Mouse (Mus musculus): Measurements from ENCODE around the gene Tbce. TPM values are rescaled to one million over a fixed set of nuclear protein-coding genes. Genes with fewer than 3 reads are reported as not detected.
"Not testable (repeated sequence)": the region's sequence is repeated elsewhere in the genome, so short reads cannot be mapped to it uniquely, and the experiment has no call there.

Gene Tbce
- polyA plus RNA-seq, 2 experiments = 54.7 to 116 TPM

DNA sequence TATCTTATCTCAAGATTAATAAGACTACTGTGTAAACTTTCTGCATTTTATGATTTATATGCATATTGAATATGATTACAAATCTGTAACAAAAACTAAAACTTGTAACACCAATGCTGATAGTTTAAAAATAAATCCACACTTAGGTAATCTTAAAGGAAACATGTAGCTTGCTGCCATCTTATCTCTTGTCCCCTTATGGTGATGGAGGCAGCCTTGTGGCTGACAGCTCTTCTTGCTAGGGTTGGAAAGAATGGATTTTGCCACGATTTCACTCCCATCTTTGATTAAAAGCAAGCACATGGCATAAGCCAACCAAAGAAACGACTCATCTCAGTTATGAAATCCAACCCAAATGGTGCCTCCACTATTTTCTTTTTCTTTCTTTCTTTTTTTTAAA lies 5.1 kb upstream of the Tbce start:
- Histone ChIP-seq H3K9ac (ENCODE audit: low read depth, low read length, severe bottlenecking) (no peak overlapping the region), H3K4me3 (replicated peaks; ENCODE audit: low read length) (no peak overlapping the region), H3K36me3 (ENCODE audit: control insufficient read depth, insufficient read depth, low read length) (peaks cover 16% of the 10 kb centered on the region), H3K4me1 (ENCODE audit: control insufficient read depth, insufficient read depth, low read length) (peaks cover 6% of the 10 kb centered on the region; the same call in 1 of the 2 replicates), H3K9me3 (ENCODE audit: control insufficient read depth, low read length) (no peaks in the 10 kb centered on the region), H3K27me3 (ENCODE audit: control insufficient read depth, insufficient read depth, low read length) (no peaks in the 10 kb centered on the region), H3K27ac (replicated peaks; ENCODE audit: low read depth, low read length) (no peak overlapping the region), H3K4me2 (replicated peaks; ENCODE audit: low read depth, low read length, severe bottlenecking) (no peak overlapping the region)
- DNase-seq (ENCODE audit: low spot score) (no peak), ATAC-seq (ENCODE audit: low FRiP score, low read depth) (no peak)
- WGBS = 68% methylated on average over 2 of the region's 2 CpGs
- TF ChIP-seq POLR2A (IDR thresholded peaks at IDR 0.05; ENCODE audit: borderline replicate concordance, extremely low read depth, insufficient read depth, insufficient read length) = no peak

DNA sequence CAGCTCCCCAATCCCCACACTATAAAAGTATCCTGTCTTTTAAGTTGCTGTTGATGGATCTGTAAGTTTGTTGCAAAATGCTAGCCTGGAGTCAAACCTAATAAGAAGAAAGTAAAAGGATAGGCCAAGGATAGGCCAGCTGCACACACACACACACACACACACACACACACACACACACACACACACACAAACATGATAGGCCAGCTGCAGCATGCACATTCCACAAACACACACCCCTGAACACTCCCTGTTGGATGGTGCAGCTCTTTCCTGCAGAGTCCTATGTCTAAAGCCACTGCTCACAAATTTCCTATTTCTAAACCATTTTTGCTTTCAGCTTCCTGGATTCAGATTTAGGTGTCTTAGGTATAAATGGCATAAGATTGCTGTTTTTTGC lies 4.4 kb upstream of the Tbce start:
- no peak overlapping the region for H3K9ac ChIP-seq (ENCODE audit: low read depth, low read length, severe bottlenecking)
- no peaks in the 10 kb centered on the region for H3K9me3 ChIP-seq (ENCODE audit: control insufficient read depth, low read length)
- no peak overlapping the region for H3K4me3 ChIP-seq (replicated peaks; ENCODE audit: low read length)
- H3K36me3 ChIP-seq (ENCODE audit: control insufficient read depth, insufficient read depth, low read length) = peaks cover 9% of the 10 kb centered on the region
- H3K4me1 ChIP-seq (ENCODE audit: control insufficient read depth, insufficient read depth, low read length) = peaks cover 6% of the 10 kb centered on the region; the same call in 1 of the 2 replicates
- H3K27ac ChIP-seq (replicated peaks; ENCODE audit: low read depth, low read length) = no peak overlapping the region
- ATAC-seq (ENCODE audit: low FRiP score, low read depth) (no peak), DNase-seq (ENCODE audit: low spot score) (no peak)
- no peak overlapping the region for H3K4me2 ChIP-seq (replicated peaks; ENCODE audit: low read depth, low read length, severe bottlenecking)
- H3K27me3 ChIP-seq (ENCODE audit: control insufficient read depth, insufficient read depth, low read length) = no peaks in the 10 kb centered on the region
- TF ChIP-seq POLR2A (IDR thresholded peaks at IDR 0.05; ENCODE audit: borderline replicate concordance, extremely low read depth, insufficient read depth, insufficient read length) = no peak

DNA sequence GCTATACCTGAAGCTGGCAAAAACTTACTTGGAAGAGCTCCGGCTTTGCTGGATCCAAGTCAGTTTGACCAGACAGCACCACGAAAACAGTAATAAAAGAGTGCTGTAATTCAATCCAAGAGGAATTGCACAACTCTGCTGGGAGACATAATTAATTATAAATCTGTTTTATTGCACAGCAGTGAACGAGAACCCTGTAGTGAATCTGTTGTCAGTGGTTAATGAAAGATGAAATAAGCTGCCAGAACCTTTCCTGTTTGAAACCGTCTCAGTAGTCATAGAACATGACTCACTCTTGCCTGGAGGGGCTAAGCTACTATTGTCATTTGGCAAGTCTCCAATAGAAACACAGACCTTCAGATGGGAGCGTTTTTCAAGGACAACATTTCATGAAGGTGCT lies 748 bp upstream of the Tbce start:
- no peaks in the 10 kb centered on the region for H3K27me3 ChIP-seq (ENCODE audit: control insufficient read depth, insufficient read depth, low read length)
- no peaks in the 10 kb centered on the region for H3K9me3 ChIP-seq (ENCODE audit: control insufficient read depth, low read length)
- H3K4me3 ChIP-seq (replicated peaks; ENCODE audit: low read length) = peak overlapping the region; percentile 65
- H3K4me1 ChIP-seq (ENCODE audit: control insufficient read depth, insufficient read depth, low read length) = peaks cover 11% of the 10 kb centered on the region
- peak overlapping the region; percentile 92 for H3K4me2 ChIP-seq (replicated peaks; ENCODE audit: low read depth, low read length, severe bottlenecking)
- H3K27ac ChIP-seq (replicated peaks; ENCODE audit: low read depth, low read length) = peak overlapping the region; percentile 97
- no peaks in the 10 kb centered on the region; the same call in 1 of the 2 replicates for H3K36me3 ChIP-seq (ENCODE audit: control insufficient read depth, insufficient read depth, low read length)
- ATAC-seq (ENCODE audit: low FRiP score, low read depth) (no peak), DNase-seq (ENCODE audit: low spot score) (peak; percentile 52)
- WGBS = 26% methylated on average over 5 of the region's 5 CpGs
- peak overlapping the region; percentile 81 for H3K9ac ChIP-seq (ENCODE audit: low read depth, low read length, severe bottlenecking)
- no peak for TF ChIP-seq POLR2A (IDR thresholded peaks at IDR 0.05; ENCODE audit: borderline replicate concordance, extremely low read depth, insufficient read depth, insufficient read length)

DNA sequence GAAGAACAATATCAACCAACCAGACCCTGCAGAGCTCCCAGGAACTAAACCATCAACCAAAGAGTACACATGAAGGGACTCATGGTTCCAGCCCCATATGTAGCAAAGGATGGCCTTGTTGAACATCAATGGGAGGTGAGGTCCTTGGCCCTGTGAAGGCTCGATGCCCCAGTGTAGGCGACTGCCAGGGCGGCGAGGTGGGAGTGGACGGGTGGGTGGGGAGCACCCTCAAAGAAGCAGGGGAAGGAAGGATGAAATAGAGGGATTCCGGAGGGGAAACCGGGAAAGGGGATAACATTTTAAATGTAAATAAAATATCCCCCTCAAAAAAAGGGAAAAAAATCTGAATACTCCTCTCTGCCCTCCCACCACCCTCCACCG lies 537 bp downstream of the Tbce start:
- H3K36me3 ChIP-seq (ENCODE audit: control insufficient read depth, insufficient read depth, low read length) = no peaks in the 10 kb centered on the region; the same call in 1 of the 2 replicates
- no peaks in the 10 kb centered on the region for H3K27me3 ChIP-seq (ENCODE audit: control insufficient read depth, insufficient read depth, low read length)
- peak overlapping the region; percentile 81 for H3K9ac ChIP-seq (ENCODE audit: low read depth, low read length, severe bottlenecking)
- H3K27ac ChIP-seq (replicated peaks; ENCODE audit: low read depth, low read length) = peak overlapping the region; percentile 97
- H3K9me3 ChIP-seq (ENCODE audit: control insufficient read depth, low read length) = no peaks in the 10 kb centered on the region
- peak overlapping the region; percentile 65 for H3K4me3 ChIP-seq (replicated peaks; ENCODE audit: low read length)
- WGBS = 3% methylated on average over 7 of the region's 8 CpGs
- no peak for DNase-seq (ENCODE audit: low spot score)
- peak; percentile 10; the same call in 1 of the 2 replicates for ATAC-seq (ENCODE audit: low FRiP score, low read depth)
- no peak for TF ChIP-seq POLR2A (IDR thresholded peaks at IDR 0.05; ENCODE audit: borderline replicate concordance, extremely low read depth, insufficient read depth, insufficient read length)
- H3K4me2 ChIP-seq (replicated peaks; ENCODE audit: low read depth, low read length, severe bottlenecking) = peak overlapping the region; percentile 92
- peaks cover 11% of the 10 kb centered on the region for H3K4me1 ChIP-seq (ENCODE audit: control insufficient read depth, insufficient read depth, low read length)

DNA sequence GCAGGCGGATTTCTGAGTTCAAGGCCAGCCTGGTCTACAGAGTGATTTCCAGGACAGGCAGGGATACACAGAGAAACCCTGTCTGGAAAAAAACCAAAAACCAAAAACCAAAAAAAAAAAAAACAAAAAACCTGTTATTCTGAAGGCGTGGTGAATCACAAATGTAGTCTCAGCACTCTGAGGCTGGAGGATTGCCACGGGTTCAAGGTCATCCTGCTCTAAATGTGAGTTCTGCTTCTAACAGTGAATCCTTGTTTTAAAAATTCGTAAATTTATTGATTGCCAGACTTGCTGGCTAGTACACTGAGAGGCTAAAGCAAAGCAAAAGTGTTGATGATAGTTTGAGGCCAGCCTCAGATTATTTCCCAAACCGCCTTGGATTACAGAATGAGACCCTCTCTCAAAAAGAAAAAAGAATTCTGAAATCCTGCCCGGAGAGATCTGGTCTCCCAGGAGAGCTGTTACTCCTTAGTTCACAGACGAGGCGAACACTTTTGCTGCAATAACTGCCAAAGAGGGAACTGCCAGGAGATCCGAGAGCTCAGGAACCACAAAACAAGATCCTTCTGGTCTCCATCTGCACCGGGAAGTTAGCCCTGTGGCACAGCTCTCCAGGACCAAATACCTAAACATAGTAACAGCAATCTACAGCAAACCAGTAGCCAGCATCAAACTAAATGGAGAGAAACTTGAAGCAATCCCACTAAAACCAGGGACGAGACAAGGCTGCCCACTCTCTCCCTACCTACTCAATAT lies 3.4 kb downstream of the Tbce start:
- DNase-seq (ENCODE audit: low spot score) = no peak
- no peak for TF ChIP-seq POLR2A (IDR thresholded peaks at IDR 0.05; ENCODE audit: borderline replicate concordance, extremely low read depth, insufficient read depth, insufficient read length)
- H3K4me3 ChIP-seq (replicated peaks; ENCODE audit: low read length) = no peak overlapping the region
- H3K9ac ChIP-seq (ENCODE audit: low read depth, low read length, severe bottlenecking) = no peak overlapping the region
- H3K36me3 ChIP-seq (ENCODE audit: control insufficient read depth, insufficient read depth, low read length) = no peaks in the 10 kb centered on the region; the same call in 1 of the 2 replicates
- H3K4me1 ChIP-seq (ENCODE audit: control insufficient read depth, insufficient read depth, low read length) = peaks cover 11% of the 10 kb centered on the region
- no peak for ATAC-seq (ENCODE audit: low FRiP score, low read depth)
- H3K4me2 ChIP-seq (replicated peaks; ENCODE audit: low read depth, low read length, severe bottlenecking) = no peak overlapping the region
- no peak overlapping the region for H3K27ac ChIP-seq (replicated peaks; ENCODE audit: low read depth, low read length)
- H3K27me3 ChIP-seq (ENCODE audit: control insufficient read depth, insufficient read depth, low read length) = no peaks in the 10 kb centered on the region
- no peaks in the 10 kb centered on the region for H3K9me3 ChIP-seq (ENCODE audit: control insufficient read depth, low read length)
- 88% methylated on average over 11 of the region's 11 CpGs for WGBS

DNA sequence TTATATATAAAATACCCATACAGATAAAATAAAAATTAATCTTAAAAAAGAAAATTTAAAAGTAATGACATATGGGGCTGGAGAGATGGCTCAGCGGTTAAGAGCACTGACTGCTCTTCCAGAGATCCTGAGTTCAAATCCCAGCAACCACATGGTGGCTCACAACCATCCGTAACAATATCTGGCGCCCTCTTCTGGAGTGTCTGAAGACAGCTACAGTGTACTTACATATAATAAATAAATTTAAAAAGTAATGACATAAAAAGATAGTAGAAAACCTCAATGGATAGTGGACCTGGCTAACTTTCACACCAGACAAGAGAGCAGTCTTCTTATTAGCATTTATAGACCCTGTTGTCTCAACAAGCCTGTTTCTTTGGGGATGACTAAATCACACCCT lies 4.1 kb downstream of the Tbce start:
- WGBS = 86% methylated on average over 3 of the region's 3 CpGs
- H3K27ac ChIP-seq (replicated peaks; ENCODE audit: low read depth, low read length); ATAC-seq (ENCODE audit: low FRiP score, low read depth); H3K4me3 ChIP-seq (replicated peaks; ENCODE audit: low read length); H3K9ac ChIP-seq (ENCODE audit: low read depth, low read length, severe bottlenecking); H3K9me3 ChIP-seq (ENCODE audit: control insufficient read depth, low read length); H3K4me2 ChIP-seq (replicated peaks; ENCODE audit: low read depth, low read length, severe bottlenecking); H3K36me3 ChIP-seq (ENCODE audit: control insufficient read depth, insufficient read depth, low read length); H3K4me1 ChIP-seq (ENCODE audit: control insufficient read depth, insufficient read depth, low read length); DNase-seq (ENCODE audit: low spot score); H3K27me3 ChIP-seq (ENCODE audit: control insufficient read depth, insufficient read depth, low read length): not testable (repeated sequence)
